Mouse (Mus musculus): Measurements from ENCODE around the gene Rtkn. TPM values are rescaled to one million over a fixed set of nuclear protein-coding genes. Genes with fewer than 3 reads are reported as not detected.
A peak's percentile ranks its signal among the peaks of the same experiment; 100 is the strongest.

Gene Rtkn
- polyA plus RNA-seq (2016; fragmentation: Nextera tagmentation; extraction: Ambion mirVana), result 31.9 and 39.5 TPM in 2 replicates

DNA sequence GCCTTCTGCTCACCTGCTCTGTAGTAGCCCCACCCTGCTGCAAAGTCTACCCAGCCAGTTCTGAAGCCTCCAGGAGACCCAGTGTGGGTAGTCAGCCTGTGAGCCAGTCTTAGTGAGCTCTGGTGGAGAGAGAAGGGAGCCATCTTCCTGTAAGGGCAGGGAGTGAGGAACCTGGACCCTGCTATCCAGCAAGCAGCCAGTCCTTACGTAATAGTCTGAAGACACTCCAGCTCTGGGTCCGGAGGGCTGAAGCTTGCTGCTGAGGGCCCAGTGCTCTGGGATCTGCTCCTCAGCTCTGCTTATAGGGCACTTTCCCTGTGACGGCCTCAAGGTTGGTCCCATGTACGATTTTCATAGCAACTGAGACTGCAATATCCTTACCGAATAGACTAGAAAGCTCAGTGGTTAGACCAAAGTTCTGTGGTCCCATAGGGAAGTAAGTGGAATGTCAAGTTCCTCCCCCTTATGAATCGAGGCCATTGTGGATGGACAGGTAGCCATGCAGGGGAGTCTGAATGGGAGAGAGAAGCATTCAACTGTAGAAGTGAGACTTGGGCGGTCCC, at the start of gene Rtkn:
Rtkn (plus strand) TSS at position 513 of the 563 bp plus-strand sequence.
- Histone ChIP-seq H3K36me3 (no peaks in the 10 kb centered on the region), H3K4me3 (peak within 1 kb of the TSS; percentile 55), H3K9ac (replicated peaks) (peak within 1 kb of the TSS; percentile 85), H3K27me3 (peaks cover 30% of the 10 kb centered on the region), H3K4me1 (peaks cover 40% of the 10 kb centered on the region), H3K27ac (replicated peaks) (peak within 1 kb of the TSS; percentile 97), H3K9me3 (no peaks in the 10 kb centered on the region), H3K4me2 (replicated peaks) (peak within 1 kb of the TSS; percentile 78)
- 60% methylated on average over 7 of the region's 7 CpGs for WGBS
- no peak for ATAC-seq (ENCODE audit: low FRiP score, low read depth)

DNA sequence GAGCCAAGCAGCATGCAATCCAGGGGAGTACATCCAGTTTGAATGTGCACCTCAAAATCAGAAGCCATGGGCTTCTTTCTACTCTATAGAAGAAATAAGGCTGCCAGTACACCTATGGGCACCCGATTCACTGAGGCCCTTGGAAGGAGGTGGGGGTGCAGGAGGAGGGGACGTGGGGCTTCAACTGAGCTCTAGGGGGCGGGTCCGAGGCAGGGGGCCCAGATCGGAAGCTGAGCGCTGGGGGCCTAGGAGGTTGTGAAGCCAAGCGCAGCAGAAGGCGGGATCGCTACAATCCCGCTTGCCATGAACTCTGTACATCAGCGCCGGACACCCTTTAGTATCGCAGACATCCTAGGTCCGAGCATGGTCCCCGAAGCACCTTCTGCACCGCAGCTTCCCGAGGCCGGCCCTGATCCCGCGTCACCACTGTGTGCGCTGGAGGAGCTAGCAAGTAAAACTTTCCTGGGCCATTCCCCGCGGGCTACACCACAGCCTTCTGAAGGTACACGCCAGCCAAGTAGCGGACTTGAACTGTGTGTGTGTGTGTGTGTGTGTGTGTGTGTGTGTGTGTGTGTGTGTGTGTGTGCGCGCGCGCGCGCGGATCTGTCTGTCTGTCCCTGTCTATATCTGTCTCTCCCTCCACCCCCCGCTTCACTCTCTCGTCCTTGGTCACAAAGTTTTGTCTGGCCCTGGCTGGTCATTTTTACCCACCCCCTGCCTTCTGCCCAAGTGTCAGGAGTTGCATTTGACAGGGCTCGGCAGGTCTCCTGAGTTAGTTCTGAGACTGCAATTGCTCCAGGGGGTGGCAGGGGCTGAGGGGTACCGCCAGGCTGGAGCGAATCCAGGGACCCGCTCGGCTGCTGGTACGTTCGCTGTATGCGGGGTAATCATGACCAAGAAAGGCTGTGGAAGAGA, 48.9 kb upstream of the Rtkn start, which contains the start of gene Lbx2:
Lbx2 (plus strand) TSS at position 247 of the 915 bp plus-strand sequence.
- Histone ChIP-seq H3K4me3 (peak within 1 kb of the TSS; percentile 17; the same call in 1 of the 2 replicates), H3K4me2 (replicated peaks) (0 out of 2 replicates have a peak within 1 kb of the TSS, but pooled peaks have one; percentile 15), H3K9me3 (no peaks in the 10 kb centered on the region), H3K36me3 (peaks cover 9% of the 10 kb centered on the region), H3K9ac (replicated peaks) (peak within 1 kb of the TSS; percentile 2; the same call in 1 of the 2 replicates), H3K27ac (replicated peaks) (no peak within 1 kb of the TSS), H3K4me1 (0 out of 2 replicates have a peak, but pooled peaks cover 9% of the 10 kb centered on the region), H3K27me3 (peaks cover 93% of the 10 kb centered on the region)
- ATAC-seq (ENCODE audit: low FRiP score, low read depth), result no peak
- WGBS, result 1% methylated on average over 35 of the region's 42 CpGs

DNA sequence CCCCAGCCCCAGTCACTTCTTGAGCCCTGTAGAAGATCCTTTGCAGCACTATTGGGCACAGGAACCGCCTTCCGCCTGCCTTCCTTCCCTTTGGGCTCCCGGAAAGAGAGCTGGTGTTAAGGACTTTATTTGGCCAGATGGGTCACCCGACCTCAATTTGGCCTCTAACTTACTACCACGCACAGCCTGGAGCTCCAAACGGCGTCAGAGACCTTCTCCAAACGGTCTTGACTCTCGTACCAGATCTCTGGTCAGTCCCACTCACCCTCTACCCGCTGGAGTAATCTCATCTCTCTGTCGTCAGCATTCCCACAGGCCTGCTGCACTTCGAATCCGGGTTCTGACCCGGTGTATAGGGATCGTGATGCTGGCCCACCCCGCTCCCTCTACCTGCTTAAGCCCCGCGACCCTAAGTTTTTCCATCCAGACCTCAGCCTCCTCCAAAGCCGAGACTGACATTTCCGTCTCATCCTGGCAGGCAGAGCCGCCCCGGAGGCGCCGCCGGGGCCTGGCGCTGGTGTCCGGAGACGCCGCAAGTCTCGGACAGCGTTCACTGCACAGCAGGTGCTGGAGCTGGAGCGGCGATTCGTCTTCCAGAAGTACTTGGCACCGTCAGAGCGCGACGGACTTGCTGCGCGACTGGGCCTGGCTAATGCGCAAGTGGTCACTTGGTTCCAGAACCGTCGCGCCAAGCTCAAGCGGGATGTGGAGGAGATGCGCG, 47.9 kb upstream of the Rtkn start:
- WGBS, result under 1% methylated on average over 47 of the region's 47 CpGs
- no peak for ATAC-seq (ENCODE audit: low FRiP score, low read depth)

DNA sequence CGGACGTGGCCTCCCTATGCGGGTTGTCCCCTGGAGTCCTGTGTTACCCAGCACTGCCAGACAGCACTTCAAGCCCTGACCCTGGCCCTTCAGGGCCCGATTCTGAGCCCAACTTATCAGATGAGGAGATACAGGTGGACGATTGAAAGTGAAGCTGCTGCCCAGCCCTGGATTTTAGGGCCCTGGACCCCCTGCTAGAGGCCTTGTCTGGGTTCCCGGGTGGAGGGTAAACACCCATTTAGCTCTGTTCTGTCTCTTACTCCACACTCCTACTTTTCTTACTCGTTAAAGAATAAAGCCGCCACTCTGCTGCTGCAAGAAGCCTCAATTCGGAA, 47.4 kb upstream of the Rtkn start:
- Histone ChIP-seq H3K4me1 (0 out of 2 replicates have a peak, but pooled peaks cover 9% of the 10 kb centered on the region), H3K27ac (replicated peaks) (no peak overlapping the region), H3K36me3 (no peaks in the 10 kb centered on the region), H3K4me2 (replicated peaks) (0 out of 2 replicates have a peak overlapping the region, but pooled peaks have one; percentile 18), H3K4me3 (peak overlapping the region; percentile 17; the same call in 1 of the 2 replicates), H3K27me3 (peaks cover 88% of the 10 kb centered on the region), H3K9ac (replicated peaks) (no peak overlapping the region), H3K9me3 (no peaks in the 10 kb centered on the region)
- 5% methylated on average over 9 of the region's 9 CpGs for WGBS
- no peak for ATAC-seq (ENCODE audit: low FRiP score, low read depth)

More for the DNA sequence above, 47.9 kb upstream of the Rtkn start:
- Histone ChIP-seq H3K4me3 (peak overlapping the region; percentile 17; the same call in 1 of the 2 replicates), H3K4me2 (replicated peaks) (peak overlapping the region; percentile 18; the same call in 1 of the 2 replicates), H3K36me3 (no peaks in the 10 kb centered on the region), H3K27me3 (peaks cover 88% of the 10 kb centered on the region), H3K27ac (replicated peaks) (no peak overlapping the region), H3K9ac (replicated peaks) (no peak overlapping the region), H3K4me1 (0 out of 2 replicates have a peak, but pooled peaks cover 9% of the 10 kb centered on the region), H3K9me3 (no peaks in the 10 kb centered on the region)

DNA sequence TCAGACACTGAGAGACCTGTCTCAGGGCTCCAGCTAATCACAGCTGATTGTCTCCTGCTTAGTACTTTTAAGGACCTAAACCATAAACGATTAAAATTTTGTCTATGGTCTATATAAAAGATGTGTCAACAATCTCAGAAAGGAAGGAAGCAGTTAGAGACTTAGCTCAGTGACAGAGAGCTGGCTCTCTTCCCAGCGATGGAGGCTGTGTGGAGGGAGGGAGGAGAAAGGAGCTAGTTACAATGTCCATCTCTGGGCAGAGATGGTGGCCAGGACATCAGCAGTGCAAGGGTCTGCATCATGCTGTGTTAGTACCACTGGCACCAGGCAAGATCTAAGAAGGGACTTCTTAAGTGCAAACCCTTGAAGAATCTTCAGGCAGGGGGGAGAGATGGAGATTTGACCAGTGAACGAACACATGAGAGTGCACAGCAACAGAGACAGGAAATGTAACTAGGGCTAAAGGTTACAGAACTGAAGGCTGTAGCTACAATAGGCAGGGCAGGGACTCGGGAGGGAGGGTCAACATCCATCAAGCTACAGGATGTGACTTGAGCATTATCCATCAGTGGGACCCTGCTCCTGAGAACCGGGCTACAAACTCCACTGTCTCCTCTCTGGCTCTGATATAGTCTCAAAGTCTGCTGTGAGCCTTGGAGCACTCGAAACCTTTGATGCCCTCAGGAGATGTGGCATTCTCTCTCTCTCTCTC, 42.7 kb upstream of the Rtkn start:
- no peak overlapping the region for H3K4me3 ChIP-seq

DNA sequence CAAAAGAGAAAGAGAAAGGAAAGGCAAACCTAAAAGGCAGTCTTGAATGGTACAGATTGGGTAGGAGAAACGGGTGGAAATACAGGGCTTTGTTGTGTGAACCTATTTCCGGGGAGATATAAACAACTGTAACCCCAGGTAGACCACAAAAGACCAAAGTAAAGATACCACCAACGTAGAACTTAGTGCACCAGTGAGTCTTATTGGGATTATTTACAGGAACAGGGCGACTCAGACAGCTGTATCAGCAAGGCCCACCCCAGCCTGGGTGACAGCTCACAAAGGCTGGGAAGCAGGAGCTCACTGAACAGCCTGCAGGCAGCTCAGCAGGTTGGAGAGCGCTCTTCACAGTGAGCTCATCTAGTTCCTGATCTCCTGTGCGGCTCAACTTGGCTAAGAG, 39.3 kb upstream of the Rtkn start:
- Histone ChIP-seq H3K4me3 (no peak overlapping the region), H3K4me2 (replicated peaks) (no peak overlapping the region), H3K9me3 (no peaks in the 10 kb centered on the region), H3K27me3 (peaks cover 44% of the 10 kb centered on the region), H3K9ac (replicated peaks) (no peak overlapping the region), H3K27ac (replicated peaks) (no peak overlapping the region), H3K4me1 (no peaks in the 10 kb centered on the region), H3K36me3 (no peaks in the 10 kb centered on the region)
- no peak for ATAC-seq (ENCODE audit: low FRiP score, low read depth)
- 39% methylated on average over 6 of the region's 6 CpGs for WGBS

More for the DNA sequence above, 42.7 kb upstream of the Rtkn start:
- H3K27ac ChIP-seq (replicated peaks), result no peak overlapping the region
- H3K9ac ChIP-seq (replicated peaks), result no peak overlapping the region
- no peak overlapping the region for H3K4me2 ChIP-seq (replicated peaks)
- 49% methylated on average over 6 of the region's 6 CpGs for WGBS
- no peaks in the 10 kb centered on the region for H3K36me3 ChIP-seq
- no peak for ATAC-seq (ENCODE audit: low FRiP score, low read depth)
- peaks cover 62% of the 10 kb centered on the region for H3K27me3 ChIP-seq
- no peaks in the 10 kb centered on the region for H3K4me1 ChIP-seq
- H3K9me3 ChIP-seq, result no peaks in the 10 kb centered on the region

DNA sequence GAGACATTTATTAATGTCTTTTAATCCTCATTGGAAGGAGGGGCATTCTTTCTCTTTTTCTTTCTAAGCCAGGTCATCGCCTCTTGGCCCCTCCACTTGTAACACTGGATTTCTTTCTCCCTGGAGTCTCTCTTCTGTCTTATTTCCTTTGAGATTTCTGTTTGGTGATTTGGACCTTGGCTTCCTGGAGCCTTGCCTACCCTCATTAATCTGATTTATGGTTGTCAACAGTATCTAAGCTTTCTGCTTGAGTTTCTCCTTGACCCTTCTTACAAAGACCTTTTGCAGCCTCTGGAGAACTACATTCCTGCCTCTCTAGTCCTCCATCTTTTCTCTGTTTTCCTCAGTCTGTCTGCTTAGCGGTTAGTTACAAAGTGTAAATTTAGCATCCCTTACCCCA, 36.9 kb upstream of the Rtkn start:
- H3K4me1 ChIP-seq, result peaks cover 13% of the 10 kb centered on the region
- H3K9ac ChIP-seq (replicated peaks), result no peak overlapping the region
- H3K9me3 ChIP-seq, result no peaks in the 10 kb centered on the region
- 63% methylated on average over 2 of the region's 2 CpGs for whole genome bisulfite sequencing
- peaks cover 37% of the 10 kb centered on the region for H3K27me3 ChIP-seq
- no peak overlapping the region for H3K4me2 ChIP-seq (replicated peaks)
- no peak for ATAC-seq (ENCODE audit: low FRiP score, low read depth)
- no peak overlapping the region for H3K27ac ChIP-seq (replicated peaks)
- no peaks in the 10 kb centered on the region for H3K36me3 ChIP-seq
- H3K4me3 ChIP-seq, result no peak overlapping the region

DNA sequence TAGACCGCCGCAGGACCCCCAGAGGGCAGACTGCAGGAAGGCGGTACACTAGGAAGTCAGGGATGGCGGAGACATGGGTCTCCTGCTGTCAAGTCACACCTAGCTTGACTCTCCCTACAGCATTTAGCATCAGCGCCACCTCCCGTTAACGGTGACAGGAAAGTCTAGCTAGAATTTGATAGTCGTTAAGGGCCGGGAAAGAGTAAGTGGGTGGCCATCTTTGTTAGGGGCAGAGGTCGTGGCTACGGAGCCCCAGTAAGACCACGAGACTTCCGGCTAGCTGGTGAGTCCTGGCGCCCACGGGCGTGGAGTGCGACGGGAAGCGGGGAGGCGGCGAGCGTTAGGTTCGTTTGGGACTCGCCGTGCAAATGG, 34.0 kb upstream of the Rtkn start, which contains the start of the genes Ccdc142 and Gm42688:
Ccdc142 (plus strand) TSS at position 286 of the 372 bp plus-strand sequence.
Gm42688 (plus strand) TSS at position 302 of the 372 bp plus-strand sequence.
- Histone ChIP-seq H3K9me3 (no peaks in the 10 kb centered on the region), H3K4me2 (replicated peaks) (peak within 1 kb of the TSS; percentile 100), H3K9ac (replicated peaks) (peak within 1 kb of the TSS; percentile 81), H3K27me3 (peaks cover 24% of the 10 kb centered on the region), H3K4me1 (peaks cover 14% of the 10 kb centered on the region), H3K4me3 (peak within 1 kb of the TSS; percentile 75), H3K27ac (replicated peaks) (peak within 1 kb of the TSS; percentile 81), H3K36me3 (no peaks in the 10 kb centered on the region)
- ATAC-seq (ENCODE audit: low FRiP score, low read depth), result peak; percentile 84
- 1% methylated on average over 25 of the region's 25 CpGs for WGBS

DNA sequence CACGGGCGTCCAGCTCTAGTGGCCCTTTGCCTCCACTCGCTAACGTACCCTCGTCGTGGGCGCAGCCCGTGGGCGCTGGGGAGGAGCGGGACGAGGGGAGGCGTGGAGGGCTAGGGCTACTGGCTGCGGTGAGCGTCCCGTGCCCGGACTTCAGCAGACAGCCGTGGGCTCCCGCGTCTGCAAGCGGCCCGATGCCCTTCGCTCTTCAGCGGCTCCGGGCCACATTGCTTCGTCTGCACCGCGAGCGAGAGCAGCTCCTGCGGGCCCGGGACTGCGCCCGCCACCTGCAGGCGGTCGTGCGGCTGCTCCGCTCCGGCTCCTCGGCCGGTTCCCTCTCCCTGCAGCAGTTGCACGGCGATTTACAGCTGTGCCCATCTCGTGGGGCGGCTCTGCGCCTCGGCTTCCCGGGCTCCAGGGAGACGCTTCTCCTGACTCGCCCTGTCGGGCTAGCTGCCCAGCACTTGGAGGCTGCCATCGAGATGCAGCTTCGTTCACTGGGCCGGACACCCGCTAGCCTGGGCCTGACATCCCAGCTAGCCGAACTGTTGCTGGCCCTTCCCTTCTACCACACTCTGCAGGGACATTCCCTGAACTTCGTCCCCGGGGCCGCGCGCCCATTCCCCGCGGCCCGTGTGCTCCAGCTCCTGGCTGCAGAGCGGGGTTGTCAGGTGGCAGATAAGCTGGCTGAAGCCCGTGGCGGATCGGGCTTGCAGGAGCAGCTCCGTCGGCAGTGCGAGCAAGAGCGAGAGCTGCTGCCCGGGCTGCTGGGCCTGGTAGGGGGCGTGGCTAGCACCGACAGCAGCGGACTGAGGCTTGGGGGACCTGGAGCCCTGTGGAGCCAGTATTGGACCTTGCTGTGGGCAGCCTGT, 33.3 kb upstream of the Rtkn start:
- Histone ChIP-seq H3K27ac (replicated peaks) (peak overlapping the region; percentile 81), H3K4me1 (peaks cover 14% of the 10 kb centered on the region), H3K9ac (replicated peaks) (peak overlapping the region; percentile 81), H3K27me3 (peaks cover 22% of the 10 kb centered on the region), H3K4me3 (peak overlapping the region; percentile 75), H3K9me3 (no peaks in the 10 kb centered on the region), H3K36me3 (0 out of 2 replicates have a peak, but pooled peaks cover 1% of the 10 kb centered on the region), H3K4me2 (replicated peaks) (peak overlapping the region; percentile 100)
- ATAC-seq (ENCODE audit: low FRiP score, low read depth), result peak; percentile 82
- WGBS, result under 1% methylated on average over 74 of the region's 74 CpGs

DNA sequence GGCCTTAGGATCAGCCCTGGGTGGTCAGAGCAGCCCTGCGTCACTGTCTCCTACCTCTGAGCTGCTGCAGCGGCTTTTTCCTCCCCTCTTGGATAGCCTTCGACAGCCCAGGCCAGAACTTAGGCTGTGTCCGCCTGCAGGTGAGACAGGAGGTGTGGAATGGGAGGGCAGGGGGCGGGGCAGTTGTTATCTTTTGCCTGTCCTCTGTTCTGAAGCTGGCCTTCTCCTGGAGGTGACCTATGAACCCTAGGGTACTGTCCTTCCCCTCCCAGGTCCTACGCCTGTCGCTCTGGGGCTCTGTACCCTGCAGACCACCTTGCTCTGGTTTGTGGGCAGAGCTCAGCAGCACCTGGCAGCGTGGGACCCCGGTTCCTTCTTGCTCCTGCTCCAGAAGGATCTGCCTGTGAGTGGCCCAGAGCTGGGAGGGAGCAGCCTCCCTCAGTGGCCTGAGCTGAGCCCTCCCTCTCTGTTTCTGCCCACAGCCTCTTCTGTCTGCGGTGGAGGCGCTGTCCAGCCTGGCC, 32.1 kb upstream of the Rtkn start:
- no peak overlapping the region for H3K27ac ChIP-seq (replicated peaks)
- peak overlapping the region; percentile 81; the same call in 1 of the 2 replicates for H3K9ac ChIP-seq (replicated peaks)
- 0 out of 2 replicates have a peak, but pooled peaks cover 6% of the 10 kb centered on the region for H3K36me3 ChIP-seq
- no peak for ATAC-seq (ENCODE audit: low FRiP score, low read depth)
- H3K4me3 ChIP-seq, result peak overlapping the region; percentile 75; the same call in 1 of the 2 replicates
- peaks cover 22% of the 10 kb centered on the region for H3K27me3 ChIP-seq
- 45% methylated on average over 11 of the region's 11 CpGs for WGBS
- H3K9me3 ChIP-seq, result no peaks in the 10 kb centered on the region
- H3K4me1 ChIP-seq, result peaks cover 23% of the 10 kb centered on the region
- H3K4me2 ChIP-seq (replicated peaks), result peak overlapping the region; percentile 100

Measured in midbrain, embryonic 12.5 days (tissue).